Mouse (Mus musculus) lung, embryonic 14.5 days (tissue): Measurements from ENCODE around the gene Gtf2ird1. TPM values are rescaled to one million over a fixed set of nuclear protein-coding genes. Genes with fewer than 3 reads are reported as not detected.

Experiments
- ATAC-seq: fragments of 200-750 bp; cut with Nextera tagmentation; 2 replicates; pipeline ENCODE4 v1.8.0; 2017; ENCODE audit warnings: mild to moderate bottlenecking, moderate TSS enrichment, moderate library complexity; ENCODE audit not compliant: insufficient read depth
- DNase-seq: peaks from one replicate; pipeline ENCODE4 v3.0.0-alpha.2; 2015
- H3K27ac ChIP-seq: fragments of 300-500 bp; sonication (generic); 2 replicates; pipeline ENCODE4 v1.5.1; 2014; ENCODE audit warnings: low read depth, mild to moderate bottlenecking, moderate library complexity
- H3K27me3 ChIP-seq: fragments of 300-500 bp; sonication (generic); 2 replicates; pipeline ENCODE4 v1.6.1; 2014; ENCODE audit warnings: low read length, control low read depth; ENCODE audit not compliant: insufficient read depth
- H3K36me3 ChIP-seq: fragments of 300-500 bp; sonication (generic); 2 replicates; pipeline ENCODE4 v1.6.1; 2014; ENCODE audit warnings: control low read depth; ENCODE audit not compliant: insufficient read depth
- H3K4me1 ChIP-seq: fragments of 300-500 bp; sonication (generic); 2 replicates; pipeline ENCODE4 v1.6.1; 2014; ENCODE audit warnings: antibody characterized with exemption, control low read depth; ENCODE audit not compliant: insufficient read depth
- H3K4me2 ChIP-seq: fragments of 300-500 bp; sonication (generic); 2 replicates; pipeline ENCODE4 v1.6.1; 2014; ENCODE audit warnings: mild to moderate bottlenecking
- H3K4me3 ChIP-seq: fragments of 300-500 bp; sonication (generic); 2 replicates; pipeline ENCODE4 v1.5.1; 2014; ENCODE audit warnings: low read depth, low read length
- H3K9ac ChIP-seq: fragments of 300-500 bp; sonication (generic); 2 replicates; pipeline ENCODE4 v1.6.1; 2014
- H3K9me3 ChIP-seq: fragments of 300-500 bp; sonication (generic); 2 replicates; pipeline ENCODE4 v1.6.1; 2016; ENCODE audit warnings: low read depth, low read length, control low read depth
- CTCF ChIP-seq: IDR thresholded peaks from 2 replicates; pipeline ENCODE4 v1.5.1; 2016; ENCODE audit warnings: antibody characterized with exemption, low read depth
- WGBS: fragments of 180-500 bp; shearing (Covaris S2); extraction: QIAGEN DNeasy Blood & Tissue Kit; methylation state at CpG from one replicate; pipeline ENCODE4 v1.1.7; 2014; 5-methylcytosine and 5-hydroxymethylcytosine counted together
- polyA plus RNA-seq: library from polyadenylated mRNA; unstranded; fragments of >200 nt; fragmentation: Nextera tagmentation; extraction: Ambion mirVana; gene quantifications from 2 replicates; pipeline ENCODE4 v1.2.1, GENCODE M21; 2014

Gtf2ird1 gene
- polyA plus RNA-seq, 1 experiment from 2014 or later = 82.5 TPM

GRCm38 (mm10) chr5:134445895-134446294 is 10.6 kb downstream of the Gtf2ird1 start:
- no peak for TF ChIP-seq CTCF
- H3K4me2 ChIP-seq = peak overlapping the region; percentile 14
- WGBS = 10% methylated on average over 10 of the region's 10 CpGs
- H3K4me3 ChIP-seq = no peak overlapping the region
- peak; percentile 82 for DNase-seq
- H3K36me3 ChIP-seq = peaks cover 9% of the 10 kb centered on the region; the same call in 1 of the 2 replicates
- H3K4me1 ChIP-seq = peaks cover 21% of the 10 kb centered on the region
- H3K9me3 ChIP-seq = no peaks in the 10 kb centered on the region; the same call in 1 of the 2 replicates
- H3K27ac ChIP-seq = peak overlapping the region; percentile 87
- H3K27me3 ChIP-seq = no peaks in the 10 kb centered on the region
- H3K9ac ChIP-seq = no peak overlapping the region
- peak; percentile 81 for ATAC-seq

DNA sequence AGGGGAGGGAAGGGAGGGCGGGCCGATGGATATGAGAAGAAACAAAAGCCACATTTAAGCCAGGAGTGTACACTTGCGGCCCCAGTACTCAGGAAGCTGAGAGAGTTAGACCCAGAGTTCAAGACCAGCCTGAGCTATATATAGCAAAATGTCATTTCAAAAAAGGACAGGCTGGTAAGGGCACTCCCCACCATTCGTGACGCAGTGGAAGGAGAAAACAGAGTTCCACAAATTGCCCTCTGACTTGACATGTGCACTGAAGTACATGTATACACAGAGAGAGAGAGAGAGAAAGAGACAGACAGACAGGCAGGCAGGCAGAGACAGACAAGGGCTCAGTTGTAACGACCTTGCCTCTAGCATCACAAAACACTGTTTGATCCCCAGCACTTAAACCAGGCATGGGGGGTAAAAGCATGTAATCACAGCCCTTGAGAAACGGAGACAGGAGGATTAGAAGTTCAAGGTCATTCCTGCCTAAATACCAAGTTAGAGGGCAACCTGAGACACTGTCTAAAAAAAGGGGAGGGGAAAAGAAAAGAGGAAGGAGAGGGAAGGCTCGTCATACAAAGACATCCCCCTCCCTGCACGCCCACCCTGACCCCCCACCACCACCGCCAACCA is 11.2 kb downstream of the Gtf2ird1 start:
- Histone ChIP-seq H3K9me3 (no peaks in the 10 kb centered on the region; the same call in 1 of the 2 replicates), H3K4me3 (no peak overlapping the region), H3K9ac (no peak overlapping the region), H3K36me3 (peaks cover 9% of the 10 kb centered on the region; the same call in 1 of the 2 replicates), H3K27ac (peak overlapping the region; percentile 87), H3K4me2 (peak overlapping the region; percentile 14), H3K27me3 (no peaks in the 10 kb centered on the region), H3K4me1 (peaks cover 26% of the 10 kb centered on the region)
- no peak for TF ChIP-seq CTCF
- 19% methylated on average over 10 of the region's 10 CpGs for WGBS
- ATAC-seq (peak; percentile 7; the same call in 1 of the 2 replicates), DNase-seq (peak; percentile 44)

DNA sequence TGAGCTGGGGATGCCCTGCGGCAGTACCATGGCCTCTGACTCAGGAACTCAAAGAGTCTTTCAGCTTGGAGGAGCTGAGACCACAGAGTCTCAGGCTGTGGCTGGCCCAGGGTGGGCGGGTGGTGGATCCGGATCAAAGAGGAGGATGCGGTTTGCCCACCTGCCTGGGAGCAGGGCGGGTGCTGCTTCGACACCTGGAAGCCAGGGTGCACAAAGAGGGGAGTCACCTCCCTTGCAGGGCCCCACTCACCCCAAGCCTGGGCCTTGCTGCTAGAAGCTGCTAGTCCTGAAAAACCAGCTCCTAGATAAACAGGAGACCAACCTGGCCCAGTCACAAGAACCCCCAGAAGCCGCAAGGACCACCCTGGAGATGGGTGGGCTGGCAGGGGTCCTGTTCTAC is 12.0 kb downstream of the Gtf2ird1 start:
- peaks cover 27% of the 10 kb centered on the region for H3K4me1 ChIP-seq
- no peak overlapping the region for H3K4me3 ChIP-seq
- H3K4me2 ChIP-seq = peak overlapping the region; percentile 31; the same call in 1 of the 2 replicates
- H3K27me3 ChIP-seq = no peaks in the 10 kb centered on the region
- 67% methylated on average over 7 of the region's 7 CpGs for WGBS
- H3K27ac ChIP-seq = peak overlapping the region; percentile 87
- TF ChIP-seq CTCF = no peak
- DNase-seq = peak; percentile 74
- peaks cover 10% of the 10 kb centered on the region; the same call in 1 of the 2 replicates for H3K36me3 ChIP-seq
- no peaks in the 10 kb centered on the region; the same call in 1 of the 2 replicates for H3K9me3 ChIP-seq
- peak; percentile 67 for ATAC-seq
- H3K9ac ChIP-seq = no peak overlapping the region

- DNase-seq (no peak), ATAC-seq (no peak)
- peaks cover 10% of the 10 kb centered on the region; the same call in 1 of the 2 replicates for H3K36me3 ChIP-seq
- H3K4me2 ChIP-seq = no peak overlapping the region
- no peak overlapping the region for H3K4me3 ChIP-seq
- H3K9ac ChIP-seq = no peak overlapping the region
- H3K27ac ChIP-seq = no peak overlapping the region
- H3K4me1 ChIP-seq = peaks cover 32% of the 10 kb centered on the region
- 93% methylated on average over 3 of the region's 3 CpGs for WGBS
- no peak for TF ChIP-seq CTCF
- no peaks in the 10 kb centered on the region; the same call in 1 of the 2 replicates for H3K9me3 ChIP-seq
- H3K27me3 ChIP-seq = no peaks in the 10 kb centered on the region
Observed at GRCm38 (mm10) chr5:134442066-134442465, 14.4 kb downstream of the Gtf2ird1 start.

DNA sequence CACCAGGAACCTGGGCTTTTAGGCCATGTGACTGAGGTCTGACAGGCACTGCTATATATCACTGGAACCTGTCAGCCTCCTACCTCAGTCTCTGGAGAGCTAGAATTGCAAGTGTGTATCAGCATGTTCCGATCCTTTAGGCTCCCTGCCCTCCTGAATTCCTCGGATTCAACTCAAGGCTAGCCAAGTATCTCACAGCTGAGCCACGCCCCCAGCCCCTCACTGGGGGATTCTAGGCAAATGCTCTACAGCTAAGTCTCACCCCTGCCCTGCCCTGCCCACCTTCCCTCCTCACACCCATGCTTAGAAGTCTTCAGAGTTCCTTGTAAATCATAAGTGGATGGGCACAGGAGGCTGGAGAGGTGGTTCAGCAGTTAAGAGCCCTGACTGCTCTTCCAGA is 15.4 kb downstream of the Gtf2ird1 start:
- Histone ChIP-seq H3K36me3 (peaks cover 10% of the 10 kb centered on the region; the same call in 1 of the 2 replicates), H3K4me3 (no peak overlapping the region), H3K27me3 (no peaks in the 10 kb centered on the region), H3K4me2 (peak overlapping the region; percentile 10; the same call in 1 of the 2 replicates), H3K9me3 (no peaks in the 10 kb centered on the region; the same call in 1 of the 2 replicates), H3K27ac (peak overlapping the region; percentile 67; the same call in 1 of the 2 replicates), H3K9ac (no peak overlapping the region; the same call in 1 of the 2 replicates), H3K4me1 (peaks cover 28% of the 10 kb centered on the region)
- 58% methylated on average over 3 of the region's 3 CpGs for WGBS
- no peak for TF ChIP-seq CTCF
- ATAC-seq (no peak), DNase-seq (peak; percentile 22)

DNA sequence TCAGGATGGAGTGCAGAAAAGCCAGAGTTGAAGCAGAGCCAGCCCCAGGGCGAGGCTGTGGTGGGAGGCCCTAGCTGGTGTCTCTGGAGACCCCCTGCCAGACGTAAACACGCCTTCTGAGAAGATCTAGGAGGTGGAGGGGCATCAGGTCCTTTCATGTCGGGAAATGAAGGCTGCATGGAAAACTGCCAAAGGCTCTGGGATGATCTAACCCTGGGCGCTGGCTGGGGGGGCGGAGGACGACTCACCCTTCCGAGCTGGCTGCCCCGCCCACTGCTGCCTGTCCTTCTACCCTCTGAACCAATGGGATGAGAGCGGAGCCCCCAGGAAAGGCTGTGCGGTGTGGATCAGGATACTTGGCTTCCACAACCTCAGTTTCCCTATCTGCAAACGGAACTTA is 16.4 kb downstream of the Gtf2ird1 start:
- no peak overlapping the region for H3K9ac ChIP-seq
- H3K4me1 ChIP-seq = peaks cover 18% of the 10 kb centered on the region
- H3K4me3 ChIP-seq = no peak overlapping the region
- peaks cover 10% of the 10 kb centered on the region; the same call in 1 of the 2 replicates for H3K36me3 ChIP-seq
- 46% methylated on average over 12 of the region's 12 CpGs for WGBS
- ATAC-seq = peak; percentile 36
- H3K9me3 ChIP-seq = no peaks in the 10 kb centered on the region; the same call in 1 of the 2 replicates
- H3K4me2 ChIP-seq = peak overlapping the region; percentile 10; the same call in 1 of the 2 replicates
- no peaks in the 10 kb centered on the region for H3K27me3 ChIP-seq
- TF ChIP-seq CTCF = no peak
- H3K27ac ChIP-seq = peak overlapping the region; percentile 67; the same call in 1 of the 2 replicates
- peak; percentile 87 for DNase-seq

GRCm38 (mm10) chr5:134439481-134439880 is 17.0 kb downstream of the Gtf2ird1 start:
- TF ChIP-seq CTCF = no peak
- Histone ChIP-seq H3K4me1 (peaks cover 15% of the 10 kb centered on the region), H3K27ac (no peak overlapping the region), H3K27me3 (no peaks in the 10 kb centered on the region), H3K36me3 (peaks cover 10% of the 10 kb centered on the region; the same call in 1 of the 2 replicates), H3K4me3 (no peak overlapping the region), H3K4me2 (no peak overlapping the region), H3K9me3 (no peaks in the 10 kb centered on the region; the same call in 1 of the 2 replicates), H3K9ac (no peak overlapping the region)
- ATAC-seq (no peak), DNase-seq (no peak)
- WGBS = 95% methylated on average over 7 of the region's 7 CpGs
